Mouse (Mus musculus) small intestine, adult 2 months (tissue): ENCODE data around the gene Slc2a6.

Source experiments
- CTCF ChIP-seq: fragments of 200-500 bp; IDR thresholded peaks from 2 replicates; pipeline ENCODE4 v1.5.1; 2012; ENCODE audit warnings: low read depth, mild to moderate bottlenecking, control low read depth, inconsistent platforms, low read length, moderate library complexity, mixed read lengths; ENCODE audit not compliant: insufficient replicate concordance, insufficient read length; ENCODE audit errors: extremely low read depth
- POLR2A ChIP-seq: fragments of 200-500 bp; IDR thresholded peaks from 2 replicates; pipeline ENCODE4 v1.6.1; 2012; ENCODE audit warnings: low read depth, mild to moderate bottlenecking, control low read depth, inconsistent platforms, low read length, moderate library complexity

DNA sequence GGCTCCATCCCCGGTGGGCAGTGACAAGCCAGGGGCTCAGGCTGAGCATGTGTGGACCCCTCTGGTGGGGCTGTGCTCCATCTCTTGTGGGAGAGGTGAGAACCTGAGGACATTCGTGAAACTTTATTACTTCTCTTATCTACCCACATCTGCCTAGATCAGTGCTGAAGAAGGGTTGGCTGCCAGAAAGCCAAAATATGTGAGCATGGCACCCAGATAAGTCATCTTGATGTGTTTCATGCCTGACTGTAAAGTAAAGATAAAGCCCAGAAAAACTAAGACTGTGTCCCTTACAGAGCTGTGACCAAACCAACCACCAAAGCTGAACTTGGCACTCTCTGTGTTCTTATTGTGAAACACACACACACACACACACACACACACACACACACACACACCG is 33.9 kb downstream of the Slc2a6 start:
- TF ChIP-seq CTCF, result no peak
- no peak for TF ChIP-seq POLR2A
